Mouse (Mus musculus): ENCODE data around the gene Atf7.

- TF ChIP-seq CTCF (IDR thresholded peaks at IDR 0.05; ENCODE audit: low read depth) (no peak), EP300 (optimal IDR thresholded peaks at IDR 0.05) (no peak)
Measured at GRCm38 (mm10) chr15:102622536-102622935, 2.7 kb downstream of the Atf7 start.
